In genomic region chr14:33248741-33249140, GRCm38 (mm10) we compare ENCODE assay signal across 26 mouse cellular contexts. TPM values are rescaled to one million over a fixed set of nuclear protein-coding genes. Genes with fewer than 3 reads are reported as not detected.
"Had no signal": no experiment of that assay in that cellular context is flagged by ENCODE, and none has a peak within 500 bp of the region (broad histone marks: within the 10 kb centered on the region; RNA-seq: fewer than 3 reads in every experiment).

No protein-coding gene starts in this region.

- H3K4me3 ChIP-seq: heart, adult 2 months; heart, embryonic 10.5 days; heart, embryonic 12.5 days; hindbrain, embryonic 10.5 days; hindbrain, embryonic 12.5 days; intestine, embryonic 15.5 days; limb, embryonic 13.5 days; limb, embryonic 15.5 days; liver, embryonic 12.5 days had no signal

- H3K9me3 ChIP-seq: heart, embryonic 10.5 days; heart, embryonic 12.5 days; hindbrain, embryonic 10.5 days; hindbrain, embryonic 12.5 days; intestine, embryonic 15.5 days; limb, embryonic 13.5 days; limb, embryonic 15.5 days; liver, embryonic 12.5 days had no signal

- H3K4me1 ChIP-seq: liver, embryonic 12.5 days had no signal

- H3K27ac ChIP-seq: heart, adult 2 months; heart, embryonic 10.5 days; hindbrain, embryonic 10.5 days; hindbrain, embryonic 12.5 days; hindbrain, embryonic 14.5 days; intestine, embryonic 15.5 days; kidney, postnatal 0 days; limb, embryonic 13.5 days; limb, embryonic 15.5 days; liver, embryonic 12.5 days had no signal

- H3K4me2 ChIP-seq: heart, embryonic 12.5 days; hindbrain, embryonic 12.5 days; hindbrain, embryonic 14.5 days; intestine, embryonic 15.5 days; limb, embryonic 13.5 days; limb, embryonic 15.5 days; liver, embryonic 12.5 days had no signal

- H3K36me3 ChIP-seq: heart, embryonic 10.5 days; heart, embryonic 12.5 days; hindbrain, embryonic 10.5 days; hindbrain, embryonic 12.5 days; intestine, embryonic 15.5 days; limb, embryonic 13.5 days; limb, embryonic 15.5 days; liver, embryonic 12.5 days had no signal

- DNase-seq: gastrocnemius, postnatal 14 days; gastrocnemius, postnatal 36 days; heart, adult 2 months; heart, postnatal 10 days; heart, postnatal 4 days; kidney, adult 18-20 months; kidney, adult 8-10 months; kidney, postnatal 14 days; kidney, postnatal 36 days; layer of hippocampus, adult 9-11 months; layer of hippocampus, postnatal 36 days; left cerebral cortex, postnatal 4 days had no signal

- H3K27me3 ChIP-seq: intestine, embryonic 15.5 days had no signal

- H3K9ac ChIP-seq: heart, embryonic 12.5 days; hindbrain, embryonic 12.5 days; hindbrain, embryonic 14.5 days; intestine, embryonic 15.5 days; limb, embryonic 13.5 days; limb, embryonic 15.5 days; liver, embryonic 12.5 days had no signal

- ATAC-seq: hindbrain, embryonic 16.5 days; inflammation-experienced regulatory T-cells, adult 6 months; intestine, embryonic 15.5 days; intestine, postnatal 0 days; liver, embryonic 12.5 days had no signal

RNA-seq across cellular contexts. Expression of gene Arhgap22, which starts 34.9 kb away (rescaled TPM):
- total RNA-seq: granulocyte monocyte progenitor cell, adult 5-6 weeks had no signal
